Mouse (Mus musculus) cortical plate, adult 2 months (tissue): Measurements from ENCODE around the gene Fev. TPM values are rescaled to one million over a fixed set of nuclear protein-coding genes. Genes with fewer than 3 reads are reported as not detected.

ENCODE experiments used
- H3K27ac ChIP-seq: fragments of 200-500 bp; 2 replicates; pipeline ENCODE4 v1.5.1; 2012; ENCODE audit warnings: low read length, control low read depth, inconsistent platforms; ENCODE audit not compliant: insufficient read depth
- H3K4me1 ChIP-seq: fragments of 200-500 bp; 2 replicates; pipeline ENCODE4 v1.6.1; 2011; ENCODE audit warnings: low read length; ENCODE audit not compliant: control insufficient read depth, insufficient read depth
- H3K4me3 ChIP-seq: fragments of 200-500 bp; 2 replicates; pipeline ENCODE4 v1.5.1; 2011; ENCODE audit warnings: mild to moderate bottlenecking, low read length, control low read depth; ENCODE audit not compliant: insufficient read depth
- CTCF ChIP-seq: fragments of 200-500 bp; IDR thresholded peaks from 2 replicates; pipeline ENCODE4 v1.5.1; 2011; ENCODE audit warnings: mild to moderate bottlenecking, control low read depth, low read length; ENCODE audit not compliant: insufficient read depth; ENCODE audit errors: extremely low read depth
- POLR2A ChIP-seq: fragments of 200-500 bp; IDR thresholded peaks from 2 replicates; pipeline ENCODE4 v1.6.1; 2011; ENCODE audit warnings: mild to moderate bottlenecking, low read length, control low read depth; ENCODE audit not compliant: insufficient read depth; ENCODE audit errors: extremely low read depth
- polyA plus RNA-seq: library from polyadenylated mRNA; depleted of rRNA; stranded (reverse); fragments of >200 nt; gene quantifications from 2 replicates; pipeline ENCODE4 v1.2.3, GENCODE M21; 2012; rRNA removed

Fev gene
- polyA plus RNA-seq, 1 experiment, result not detected

DNA sequence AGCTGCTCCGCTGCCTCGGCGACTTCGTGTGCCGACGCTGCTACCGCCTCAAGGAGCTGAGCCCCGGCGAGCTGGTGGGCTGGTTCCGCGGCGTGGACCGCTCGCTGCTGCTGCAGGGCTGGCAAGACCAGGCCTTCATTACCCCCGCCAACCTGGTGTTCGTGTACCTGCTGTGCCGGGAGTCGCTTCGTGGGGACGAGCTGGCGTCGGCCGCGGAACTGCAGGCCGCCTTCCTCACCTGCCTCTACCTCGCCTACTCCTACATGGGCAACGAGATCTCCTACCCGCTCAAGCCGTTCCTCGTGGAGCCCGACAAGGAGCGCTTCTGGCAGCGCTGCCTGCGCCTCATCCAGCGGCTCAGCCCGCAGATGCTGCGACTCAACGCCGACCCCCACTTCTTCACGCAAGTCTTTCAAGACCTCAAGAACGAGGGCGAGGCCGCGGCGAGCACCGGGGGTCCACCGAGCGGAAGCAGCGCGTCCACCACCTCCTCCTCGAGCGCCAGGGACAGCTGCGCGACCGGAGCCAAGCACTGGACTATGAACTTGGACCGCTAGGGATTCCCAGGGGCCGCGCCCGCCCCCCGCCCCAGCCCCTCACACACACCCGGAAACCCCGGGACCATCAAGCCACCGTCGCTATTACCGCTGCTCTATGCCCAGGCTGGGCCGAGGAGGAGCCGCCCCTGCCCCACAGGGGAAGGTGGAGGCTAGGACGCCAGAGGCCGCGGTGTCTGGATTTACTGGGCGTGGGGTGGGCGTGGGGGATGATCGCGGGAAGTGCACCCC lies 29.4 kb downstream of the Fev start:
- H3K27ac ChIP-seq, result peak overlapping the region; percentile 61
- TF ChIP-seq POLR2A (no peak), CTCF (no peak)
- H3K4me3 ChIP-seq, result peak overlapping the region; percentile 97
- peaks cover 12% of the 10 kb centered on the region for H3K4me1 ChIP-seq

DNA sequence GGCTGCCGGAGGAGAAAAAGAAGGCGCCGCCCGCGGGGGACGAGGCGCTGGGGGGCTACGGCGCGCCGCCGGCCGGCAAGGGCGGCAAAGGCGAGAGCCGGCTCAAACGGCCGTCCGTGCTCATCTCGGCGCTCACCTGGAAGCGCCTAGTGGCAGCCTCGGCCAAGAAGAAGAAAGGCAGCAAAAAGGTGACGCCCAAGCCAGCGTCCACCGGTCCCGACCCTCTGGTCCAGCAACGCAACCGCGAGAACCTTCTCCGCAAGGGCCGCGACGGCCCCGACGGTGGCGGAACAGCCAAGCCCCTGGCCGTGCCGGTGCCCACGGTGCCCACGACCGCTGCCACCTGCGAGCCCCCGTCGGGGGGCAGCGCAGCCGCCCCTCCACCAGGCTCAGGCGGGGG lies 30.1 kb downstream of the Fev start:
- H3K27ac ChIP-seq, result peak overlapping the region; percentile 61; the same call in 1 of the 2 replicates
- TF ChIP-seq POLR2A, result no peak
- TF ChIP-seq CTCF, result no peak
- peak overlapping the region; percentile 97 for H3K4me3 ChIP-seq
- peaks cover 17% of the 10 kb centered on the region for H3K4me1 ChIP-seq

GRCm38 (mm10) chr1:74854306-74855056 lies 30.7 kb downstream of the Fev start, which contains the start of gene Cdk5r2:
Gene Cdk5r2 (plus strand): TSS chr1:74854934.
- Histone ChIP-seq H3K4me3 (peak within 1 kb of the TSS; percentile 97), H3K4me1 (peaks cover 16% of the 10 kb centered on the region), H3K27ac (peak within 1 kb of the TSS; percentile 61)
- no peak for TF ChIP-seq CTCF
- peak; percentile 88 for TF ChIP-seq POLR2A

- TF ChIP-seq CTCF (no peak), POLR2A (peak; percentile 62; the same call in 1 of the 2 replicates)
- H3K4me1 ChIP-seq, result peaks cover 13% of the 10 kb centered on the region
- H3K4me3 ChIP-seq, result no peak overlapping the region
- peak overlapping the region; percentile 96 for H3K27ac ChIP-seq
These were observed 34.0 kb downstream of the Fev start for GRCm38 (mm10) chr1:74851001-74851775.

DNA sequence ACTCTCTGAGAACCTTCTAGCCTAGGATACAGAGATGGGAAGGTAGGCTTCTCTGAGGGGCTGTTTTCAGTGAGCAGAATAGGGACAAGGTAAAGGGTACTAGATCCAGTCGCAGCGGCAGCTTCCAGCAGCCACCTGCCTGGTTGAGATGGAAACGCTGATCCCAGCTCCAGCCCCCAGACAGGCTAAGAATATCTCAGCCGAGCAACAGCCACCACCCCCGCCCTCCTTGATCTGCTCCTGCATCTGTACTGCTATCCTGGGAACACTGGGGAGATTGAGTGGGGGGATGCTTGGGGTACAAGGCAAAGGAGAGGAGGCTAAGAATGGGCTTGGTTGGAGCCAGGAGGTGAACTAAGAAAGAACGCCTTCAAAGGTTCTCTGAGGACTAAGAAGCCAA lies 35.0 kb downstream of the Fev start:
- Histone ChIP-seq H3K27ac (peak overlapping the region; percentile 96), H3K4me1 (peaks cover 13% of the 10 kb centered on the region), H3K4me3 (no peak overlapping the region)
- TF ChIP-seq CTCF (no peak), POLR2A (peak; percentile 48; the same call in 1 of the 2 replicates)

- Histone ChIP-seq H3K4me3 (no peak overlapping the region), H3K4me1 (peaks cover 11% of the 10 kb centered on the region), H3K27ac (peak overlapping the region; percentile 85)
- TF ChIP-seq POLR2A (no peak), CTCF (no peak)
These were observed 36.3 kb downstream of the Fev start for GRCm38 (mm10) chr1:74848946-74849345.

DNA sequence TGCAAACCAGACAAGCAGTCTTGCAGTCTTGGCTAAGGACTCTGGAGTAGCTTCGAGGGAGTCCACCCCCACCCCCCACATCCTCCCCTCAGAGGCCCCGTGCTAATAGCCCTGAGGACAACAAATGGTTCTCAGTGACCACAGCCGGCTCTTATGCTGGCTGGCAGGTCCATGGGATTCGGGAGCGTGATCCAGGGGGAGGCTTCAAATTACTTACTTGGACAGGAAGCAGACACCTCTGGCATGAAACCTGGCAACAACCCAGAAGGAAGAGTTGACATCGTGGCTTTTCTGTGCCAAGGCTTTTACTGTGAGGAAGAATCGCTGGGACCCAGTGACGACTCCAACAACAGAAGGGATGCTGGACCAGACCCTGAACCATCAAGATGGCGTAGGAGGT lies 38.9 kb downstream of the Fev start:
- H3K27ac ChIP-seq, result no peak overlapping the region
- TF ChIP-seq CTCF (no peak), POLR2A (no peak)
- H3K4me1 ChIP-seq, result peaks cover 9% of the 10 kb centered on the region
- H3K4me3 ChIP-seq, result no peak overlapping the region

GRCm38 (mm10) chr1:74843090-74843489 lies 42.1 kb downstream of the Fev start:
- TF ChIP-seq CTCF, result no peak
- no peak for TF ChIP-seq POLR2A
- Histone ChIP-seq H3K4me3 (no peak overlapping the region), H3K4me1 (no peaks in the 10 kb centered on the region), H3K27ac (no peak overlapping the region)

GRCm38 (mm10) chr1:74833255-74833654 lies 52.0 kb downstream of the Fev start:
- H3K4me3 ChIP-seq, result no peak overlapping the region
- H3K27ac ChIP-seq, result no peak overlapping the region
- H3K4me1 ChIP-seq, result peaks cover 4% of the 10 kb centered on the region; the same call in 1 of the 2 replicates
- TF ChIP-seq CTCF, result no peak
- TF ChIP-seq POLR2A, result no peak

Other genes starting within 250 kb of the Fev start
- 17.0 and 17.7 TPM in 2 replicates for gene Ttll4, start 223.7 kb downstream of the Fev start, polyA plus RNA-seq
- gene Cyp27a1, start 171.8 kb downstream of the Fev start, polyA plus RNA-seq, result 9.9 and 12.5 TPM in 2 replicates
- gene Prkag3, start 136.2 kb downstream of the Fev start, polyA plus RNA-seq, result 0.06 and 0.13 TPM in 2 replicates
- gene Wnt6, start 113.5 kb downstream of the Fev start, polyA plus RNA-seq, result 1.2 and 2.2 TPM in 2 replicates
- gene Wnt10a, start 93.9 kb downstream of the Fev start, polyA plus RNA-seq, result 8.1 and 8.8 TPM in 2 replicates
- 304 and 313 TPM in 2 replicates for gene Cdk5r2, start 30.5 kb downstream of the Fev start, polyA plus RNA-seq
- gene Cryba2, start 7.7 kb upstream of the Fev start, polyA plus RNA-seq, result 0.66 and 1.4 TPM in 2 replicates
- 8.9 and 10.6 TPM in 2 replicates for gene Cfap65, start 50.2 kb upstream of the Fev start, polyA plus RNA-seq
- 0.34 and 0.46 TPM in 2 replicates for gene Ihh, start 66.3 kb upstream of the Fev start, polyA plus RNA-seq
- gene Nhej1, start 239.8 kb upstream of the Fev start, polyA plus RNA-seq, result 2.0 and 2.2 TPM in 2 replicates
- 1.7 and 1.9 TPM in 2 replicates for gene Slc23a3, start 248.5 kb upstream of the Fev start, polyA plus RNA-seq